Mouse (Mus musculus) small intestine, adult 2 months (tissue): ENCODE results near the gene Atp2a3.

Source experiments
- CTCF ChIP-seq: fragments of 200-500 bp; IDR thresholded peaks from 2 replicates; pipeline ENCODE4 v1.5.1; 2012; ENCODE audit warnings: low read depth, mild to moderate bottlenecking, control low read depth, inconsistent platforms, low read length, moderate library complexity, mixed read lengths; ENCODE audit not compliant: insufficient replicate concordance, insufficient read length; ENCODE audit errors: extremely low read depth
- POLR2A ChIP-seq: fragments of 200-500 bp; IDR thresholded peaks from 2 replicates; pipeline ENCODE4 v1.6.1; 2012; ENCODE audit warnings: low read depth, mild to moderate bottlenecking, control low read depth, inconsistent platforms, low read length, moderate library complexity

DNA sequence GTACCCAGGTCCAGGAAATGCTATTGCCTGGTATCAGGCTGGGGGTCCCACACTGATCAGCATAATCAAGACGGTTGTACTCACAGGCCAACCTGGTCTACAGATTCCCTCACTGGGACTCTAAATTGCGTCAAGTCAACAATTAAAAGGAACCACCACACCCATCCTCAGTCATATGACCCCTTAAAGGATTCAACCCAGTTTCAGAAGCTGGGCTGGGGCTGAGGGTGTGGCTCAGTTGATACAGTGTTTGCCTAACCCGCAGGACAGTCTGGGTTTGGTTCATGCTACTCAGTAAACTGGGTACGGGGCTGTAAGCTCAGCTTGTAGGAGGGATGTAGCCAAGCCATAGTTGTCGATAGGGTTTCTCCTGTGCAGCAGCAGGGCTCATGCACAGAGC lies 25.8 kb downstream of the Atp2a3 start:
- no peak for TF ChIP-seq CTCF
- TF ChIP-seq POLR2A, result no peak
